Mouse (Mus musculus): ENCODE measurements around the gene Agap1.

DNA sequence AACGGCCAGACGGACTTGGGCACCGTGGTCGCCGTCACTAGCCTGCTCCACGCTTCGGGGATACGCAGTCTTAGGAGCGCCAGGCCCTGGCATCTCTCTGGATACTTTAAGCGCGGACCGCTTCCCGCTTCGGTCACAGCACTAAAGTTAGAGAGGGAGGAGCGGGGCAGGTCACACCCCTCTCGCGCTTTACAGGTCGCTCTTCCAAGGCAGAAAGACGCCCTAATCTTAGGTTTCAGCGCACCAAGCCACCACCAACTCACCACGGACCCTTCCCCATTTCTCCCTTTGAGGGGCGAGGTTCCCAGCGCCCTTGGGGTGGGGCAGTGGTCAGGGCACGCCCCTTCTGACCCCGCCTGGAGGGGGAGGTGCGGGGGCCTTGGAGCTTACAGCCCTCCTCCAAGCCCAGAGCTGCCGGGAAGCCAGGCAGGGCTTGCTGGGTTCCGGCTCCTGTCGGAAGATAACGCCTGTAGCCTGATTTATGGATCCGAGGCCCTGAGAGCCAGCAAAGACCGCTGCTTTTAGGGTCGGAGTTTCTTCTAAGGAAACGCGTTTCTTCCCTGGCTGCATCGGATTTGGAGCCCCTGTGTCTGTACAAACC lies 472.6 kb downstream of the Agap1 start:
- TF ChIP-seq CTCF (IDR thresholded peaks at IDR 0.05), result no peak
- TF ChIP-seq EP300 (IDR thresholded peaks at IDR 0.05), result no peak
